Mouse (Mus musculus): ENCODE results near the gene Col13a1.

Gene Col13a1

DNA sequence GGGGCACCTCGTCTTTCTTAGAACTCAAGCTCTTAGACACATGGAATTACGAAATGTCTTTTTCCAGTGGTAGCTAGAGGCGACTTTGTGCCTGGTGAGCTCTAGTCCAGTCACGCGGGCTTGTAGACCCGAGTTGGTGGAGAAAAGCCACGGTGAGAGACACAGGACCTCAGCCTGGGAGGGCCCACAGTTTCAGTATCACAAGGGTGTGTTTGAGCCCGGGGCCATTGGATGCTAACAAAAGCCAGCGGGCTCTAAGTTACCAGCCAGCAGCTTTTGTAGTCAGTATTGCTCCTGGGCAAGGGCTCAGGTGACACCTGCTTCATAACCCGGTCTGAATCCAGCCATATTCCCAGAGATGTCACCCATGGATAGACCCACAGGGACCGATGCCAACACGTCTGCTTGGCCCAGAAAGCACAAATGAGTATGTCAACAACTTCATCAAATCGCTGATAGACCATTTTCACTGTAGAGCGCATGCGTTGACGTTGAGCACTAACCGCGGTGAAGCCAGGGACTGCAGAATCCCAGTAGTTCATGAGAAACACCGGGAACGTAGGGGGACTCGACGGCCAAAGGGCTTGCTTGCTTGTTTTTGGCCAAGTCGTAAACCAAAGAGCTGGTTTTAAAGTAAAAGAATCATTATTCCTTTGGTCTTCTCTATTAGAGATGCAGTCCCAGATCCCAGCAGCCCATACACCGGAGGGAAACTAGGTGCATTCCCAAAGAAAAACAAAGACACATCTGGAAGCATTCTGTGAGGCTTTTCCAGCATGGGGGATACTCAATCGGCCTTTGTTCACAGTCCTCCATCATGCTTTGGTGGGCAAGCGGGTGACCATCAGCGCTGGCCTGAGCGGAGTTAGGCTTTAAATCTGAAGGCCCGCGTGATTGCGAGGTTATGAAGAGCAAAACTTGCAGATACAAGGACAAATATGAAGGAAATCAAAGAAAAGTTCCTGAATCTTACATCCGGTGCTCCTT lies 150.7 kb downstream of the Col13a1 start:
- DNase-seq (ENCODE audit: low read depth): no peak

DNA sequence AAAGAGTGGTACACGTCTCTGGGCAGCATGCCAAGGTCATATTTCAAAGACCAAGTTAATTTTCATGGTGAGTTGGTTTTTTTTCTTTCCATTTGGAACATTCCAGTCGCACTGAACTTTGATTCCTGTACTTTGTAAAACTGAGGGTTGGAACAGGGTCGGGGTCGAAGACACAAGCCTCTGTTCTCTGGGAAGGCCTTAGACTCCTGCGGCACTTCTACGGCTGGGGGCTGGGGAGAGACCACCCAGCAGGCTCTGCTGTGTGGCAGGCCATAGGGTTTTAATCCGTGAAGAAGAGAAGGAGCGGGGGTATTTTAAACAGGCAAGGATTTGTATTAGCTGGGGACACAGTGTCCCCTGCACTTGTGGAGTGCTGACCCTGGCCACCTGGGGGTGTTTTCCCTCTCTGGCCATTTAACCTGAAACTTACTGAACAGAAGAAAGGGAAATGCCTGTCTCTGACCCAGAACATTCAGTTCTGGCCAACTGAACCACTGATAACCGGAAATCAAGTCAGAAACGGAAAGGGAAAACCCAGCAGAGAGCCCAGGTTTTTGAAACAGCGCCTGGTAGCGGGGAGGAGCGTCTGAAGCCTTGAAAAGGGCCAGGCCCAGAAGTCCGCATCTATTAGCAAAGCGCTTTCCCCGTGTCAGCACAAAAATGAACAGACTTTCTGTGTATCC lies 152.0 kb downstream of the Col13a1 start:
- DNase-seq (ENCODE audit: low read depth): no peak

DNA sequence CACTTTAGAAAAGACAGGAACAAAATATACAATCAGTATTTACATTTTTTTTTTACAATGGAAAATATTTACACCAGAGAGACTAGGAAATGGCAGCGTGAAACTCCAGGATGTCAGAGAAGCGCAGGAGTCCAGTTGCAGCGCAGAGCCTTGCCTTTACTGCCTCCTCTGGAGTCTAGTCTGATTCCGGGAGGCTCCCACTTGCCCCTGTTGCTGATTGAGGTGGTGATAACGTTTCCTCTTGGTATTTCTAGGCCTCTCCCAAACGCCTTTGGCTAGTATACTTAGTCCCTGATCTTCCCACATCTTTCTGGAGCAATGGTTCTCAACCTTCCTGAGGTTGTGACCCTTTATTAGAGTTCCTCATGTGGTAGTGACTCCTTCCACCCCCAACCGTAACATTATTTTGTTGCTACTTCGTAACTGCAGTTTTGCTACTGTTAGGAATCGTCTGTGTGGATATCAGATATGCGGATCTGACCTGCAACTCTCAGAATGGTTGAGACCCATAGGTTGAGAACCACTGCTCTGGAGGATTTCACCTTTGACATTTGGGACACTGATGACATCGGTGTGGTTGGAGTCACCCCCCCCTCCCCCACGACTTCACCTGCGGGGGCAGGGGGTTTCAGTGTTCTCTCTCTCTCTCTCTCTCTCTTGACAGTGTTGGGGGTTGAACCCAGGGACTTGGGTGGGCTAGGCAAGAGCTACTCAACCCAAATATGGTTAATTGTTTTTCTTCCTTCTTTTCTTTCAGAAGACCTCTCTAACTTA lies 152.7 kb downstream of the Col13a1 start:
- DNase-seq (ENCODE audit: low read depth): no peak

DNA sequence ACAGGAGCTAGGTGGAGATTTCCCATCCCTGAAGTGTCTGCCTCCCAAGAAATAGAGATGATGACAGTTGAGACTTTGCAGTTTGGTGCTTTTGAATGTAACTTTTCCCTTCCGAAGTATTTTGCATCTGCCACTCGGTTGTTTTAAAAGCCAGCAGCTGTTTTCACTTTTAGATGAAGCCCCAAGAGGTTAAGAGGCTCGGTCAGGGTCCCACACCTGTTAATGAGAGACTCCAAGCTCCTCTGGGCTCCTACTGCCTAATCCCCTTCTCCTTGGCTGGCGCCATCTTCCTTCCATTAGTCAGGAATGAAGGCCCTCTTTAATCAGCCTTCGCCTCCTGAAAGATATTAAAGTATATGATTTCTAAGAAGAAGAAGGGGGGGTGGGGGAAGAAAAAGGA lies 153.4 kb downstream of the Col13a1 start:
- no peak for DNase-seq (ENCODE audit: low read depth)

DNA sequence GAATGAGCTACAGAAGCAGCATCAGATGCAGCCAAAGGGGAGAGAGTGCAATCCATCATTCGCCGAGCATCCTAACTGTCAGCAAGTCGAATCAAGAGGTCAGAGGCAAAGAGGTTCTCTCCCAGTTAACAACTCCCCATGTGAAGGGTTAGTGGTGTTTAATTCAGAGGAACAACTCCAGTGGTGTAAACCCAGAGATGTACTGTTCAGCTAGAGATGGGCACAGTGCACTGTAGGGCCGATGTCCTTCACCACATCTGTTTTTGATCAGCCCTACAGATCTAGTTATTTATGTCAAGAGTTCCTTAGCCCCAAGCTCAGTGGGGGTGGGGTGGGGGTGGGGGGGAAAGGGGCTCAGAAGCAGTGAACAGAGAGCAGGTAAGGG lies 155.2 kb downstream of the Col13a1 start:
- no peak for DNase-seq (ENCODE audit: low read depth)

DNA sequence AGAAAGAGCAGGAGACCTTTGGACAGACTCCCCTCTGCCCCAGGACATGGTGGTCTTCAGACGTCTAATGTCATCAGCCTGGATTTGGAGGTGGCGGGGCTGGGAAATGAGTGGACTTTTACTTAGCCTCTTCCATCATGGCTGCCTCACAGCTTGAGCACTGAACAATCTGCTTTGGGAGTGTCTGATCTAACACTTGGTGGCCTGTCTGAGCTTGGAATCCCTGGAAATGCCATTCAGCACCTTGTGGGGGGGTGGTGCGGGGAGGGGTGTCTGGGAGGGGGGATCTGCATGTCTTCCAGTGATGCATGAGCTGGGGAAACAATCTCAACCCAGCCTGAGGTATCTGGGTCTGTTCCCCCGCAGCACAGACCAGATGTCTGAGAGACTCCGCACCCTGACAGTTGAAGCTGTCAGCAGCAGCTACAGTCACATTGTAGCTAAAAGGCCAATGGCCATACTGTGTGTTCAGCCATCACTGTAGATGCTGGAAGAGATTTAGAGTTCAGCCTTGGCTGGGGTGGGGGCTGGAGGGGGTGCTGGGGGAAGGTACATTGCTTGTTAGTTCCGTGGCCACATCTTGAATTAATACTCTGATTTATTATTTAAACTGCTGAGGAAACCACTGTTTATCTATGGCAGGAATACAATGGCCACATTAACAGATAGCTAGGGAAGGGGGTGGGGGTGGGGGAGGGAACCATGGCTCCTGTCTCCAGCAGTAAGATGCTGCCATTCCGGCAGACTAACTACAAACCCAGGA lies 155.8 kb downstream of the Col13a1 start:
- DNase-seq (ENCODE audit: low read depth): no peak

DNA sequence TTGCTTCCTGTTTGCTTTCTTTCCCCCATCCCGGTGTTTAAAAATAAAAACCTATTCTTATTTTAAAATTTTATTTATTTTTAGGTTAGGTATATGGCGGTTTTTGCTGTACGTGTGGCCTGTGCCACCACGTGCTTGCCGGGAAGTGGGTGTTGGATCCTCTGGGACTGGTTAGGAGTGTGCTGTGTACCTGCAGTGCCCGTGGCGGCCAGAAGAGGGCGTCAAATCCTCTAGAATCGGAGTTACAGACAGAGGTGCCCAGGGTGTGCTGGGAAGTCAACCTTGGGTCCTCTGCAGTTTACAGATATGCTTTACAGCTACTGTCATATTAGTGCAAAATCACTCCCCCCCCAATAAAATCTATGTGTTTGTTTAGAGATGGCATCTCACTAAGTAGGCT lies 158.9 kb downstream of the Col13a1 start:
- DNase-seq (ENCODE audit: low read depth): no peak

DNA sequence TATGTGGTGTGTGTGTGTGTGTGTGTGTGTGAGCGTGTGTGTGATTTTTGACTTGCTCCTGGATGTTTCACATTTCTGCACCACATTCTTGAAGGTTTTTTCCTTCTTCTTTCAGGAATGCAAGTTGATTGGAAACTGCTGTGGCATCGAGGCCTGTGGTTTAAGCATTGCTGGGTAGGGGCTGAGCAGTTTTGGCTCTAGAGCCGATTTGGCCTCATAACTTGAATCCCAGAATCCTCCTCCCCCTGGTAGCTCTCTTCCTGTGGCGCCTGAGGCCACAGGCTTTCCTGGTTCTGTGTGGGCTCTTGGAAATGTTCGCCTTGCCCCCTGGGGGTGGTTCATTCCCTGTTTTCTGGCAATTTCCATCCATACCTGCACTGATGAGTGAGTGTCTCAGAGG lies 166.9 kb downstream of the Col13a1 start:
- DNase-seq (ENCODE audit: low read depth): no peak

DNA sequence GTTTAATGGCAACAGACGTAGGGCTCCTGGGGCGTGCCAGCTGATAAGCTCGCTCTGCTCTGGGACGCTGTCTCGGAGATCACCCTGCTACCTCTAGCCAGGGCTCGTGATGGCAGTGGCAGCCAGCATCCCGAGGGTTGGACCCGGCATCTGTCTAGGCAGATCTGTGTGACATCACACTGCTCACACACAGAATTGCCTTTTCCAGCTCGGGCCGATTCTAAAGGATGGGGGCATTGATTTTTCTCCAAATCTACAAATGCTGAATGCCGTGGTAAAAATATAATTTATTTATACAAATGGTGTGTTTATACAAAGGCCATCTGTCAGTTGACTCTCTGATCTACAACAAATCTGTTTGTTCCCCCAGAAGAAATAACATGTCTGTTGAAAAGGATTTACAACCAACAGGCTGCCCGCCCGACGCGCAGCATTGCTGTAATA lies 180.8 kb downstream of the Col13a1 start:
- DNase-seq (ENCODE audit: low read depth): no peak

DNA sequence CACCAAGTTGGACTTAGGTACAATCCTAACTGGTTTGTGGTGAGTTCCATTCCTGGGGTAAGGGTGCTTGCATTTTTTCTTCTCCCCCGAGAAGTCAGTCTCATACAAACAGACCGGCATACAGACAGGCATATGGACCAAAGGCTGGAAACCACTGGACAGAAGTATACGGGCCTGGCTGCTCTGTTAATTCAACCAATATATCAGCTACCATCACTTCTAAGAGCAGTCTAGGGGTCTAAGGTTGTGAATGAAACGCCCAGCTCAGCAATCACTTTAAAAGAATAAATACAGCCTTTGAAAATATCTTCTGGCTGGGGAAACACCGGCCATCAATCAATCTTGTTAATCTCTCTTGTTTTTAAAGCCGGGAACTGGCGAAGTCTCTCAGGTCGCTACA lies 183.4 kb downstream of the Col13a1 start:
- DNase-seq (ENCODE audit: low read depth): no peak

DNA sequence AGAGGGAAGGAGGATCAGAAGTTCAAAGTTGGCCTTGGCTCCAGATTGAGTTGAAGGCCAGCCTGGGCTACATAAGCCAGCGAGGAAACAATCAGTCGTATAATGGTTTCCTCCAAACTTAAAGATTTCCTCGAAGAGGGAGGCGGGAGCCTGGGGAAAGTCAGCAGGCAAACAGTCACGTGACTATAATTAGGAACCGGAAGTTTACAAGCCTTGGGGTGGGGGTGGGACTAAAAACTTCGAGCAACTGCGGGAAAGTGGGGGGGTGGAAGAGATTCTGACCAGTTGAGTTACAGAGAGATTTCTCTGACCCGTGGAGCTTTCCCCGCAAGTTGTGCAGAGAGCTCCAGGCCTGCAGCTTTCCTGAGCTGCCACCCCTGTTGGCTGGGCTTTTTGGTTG lies 183.9 kb downstream of the Col13a1 start:
- DNase-seq (ENCODE audit: low read depth): no peak

DNA sequence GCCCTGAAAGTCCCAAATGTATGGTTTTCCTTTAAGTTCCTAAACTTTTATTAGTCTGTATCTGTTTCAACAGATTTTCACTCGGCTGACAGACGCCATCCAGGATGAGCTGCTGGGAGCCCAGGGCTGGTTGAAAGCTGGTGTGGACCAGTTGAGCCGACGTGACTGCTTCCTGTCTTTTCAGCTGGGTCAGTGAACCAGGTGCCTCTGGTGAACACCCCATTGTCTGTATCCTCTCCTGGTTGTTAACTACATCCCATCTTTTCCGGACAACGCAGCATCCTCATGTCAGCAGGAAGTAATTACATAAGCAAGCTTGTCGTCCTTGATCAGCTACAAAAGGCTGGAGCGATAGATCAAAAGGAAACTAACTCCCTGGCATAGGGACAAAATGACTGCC lies 185.9 kb downstream of the Col13a1 start:
- DNase-seq (ENCODE audit: low read depth): no peak

DNA sequence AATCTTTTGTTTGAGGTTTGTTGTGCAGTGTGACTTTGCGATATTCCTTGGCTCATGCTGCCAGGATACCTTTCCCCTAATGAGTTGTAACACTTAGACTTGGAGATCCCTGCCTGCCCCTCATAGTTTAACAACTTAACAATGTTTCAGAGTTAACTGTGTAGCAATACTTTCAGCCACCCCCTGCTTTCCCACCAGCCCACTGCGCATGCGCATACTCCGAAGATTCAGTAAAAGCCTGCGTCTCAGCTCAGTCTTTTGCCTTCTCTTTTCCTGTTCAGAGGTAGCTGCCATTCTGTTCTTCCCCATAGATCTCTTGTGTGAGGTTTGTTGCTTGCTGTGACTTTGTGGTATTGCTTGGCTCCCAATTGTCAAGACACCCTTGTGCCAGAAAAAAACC lies 190.4 kb downstream of the Col13a1 start:
- no peak for DNase-seq (ENCODE audit: low read depth)
